Mouse (Mus musculus) MEL (cell line): ENCODE data around the gene Plek. TPM values are rescaled to one million over a fixed set of nuclear protein-coding genes. Genes with fewer than 3 reads are reported as not detected.

Experiments used
- DNase-seq: peaks from one replicate; pipeline ENCODE4 v3.0.0; 2011; ENCODE audit warnings: low read depth, low spot score
- H3K27ac ChIP-seq: 2 replicates; pipeline ENCODE4 v1.5.1; 2012; ENCODE audit warnings: low read depth, mild to moderate bottlenecking, control low read depth, low read length, moderate library complexity; ENCODE audit not compliant: control insufficient read depth
- H3K27me3 ChIP-seq, 2 experiments: fragments of 150-350 bp in 1 of 2; sonication (generic) in 1 of 2; 2 replicates each; pipeline ENCODE4 v1.6.1; 2012; ENCODE audit warnings: low read length in 2 of 2, mild to moderate bottlenecking in 2 of 2, improper control_type of control experiment in 1 of 2, moderate library complexity in 1 of 2; ENCODE audit not compliant: insufficient read depth in 2 of 2, control insufficient read depth in 1 of 2
- H3K36me3 ChIP-seq, 2 experiments: 2 replicates each; pipeline ENCODE4 v1.6.1; 2012 to 2014; ENCODE audit warnings: low read length in 2 of 2, improper control_type of control experiment in 1 of 2, inconsistent platforms in 1 of 2, mild to moderate bottlenecking in 1 of 2; ENCODE audit not compliant: insufficient read depth in 2 of 2, control insufficient read depth in 1 of 2
- H3K4me1 ChIP-seq, 2 experiments: fragments of 150-350 bp in 1 of 2; sonication (generic) in 1 of 2; 2 replicates each; pipeline ENCODE4 v1.6.1; 2012; ENCODE audit warnings: low read length in 2 of 2, improper control_type of control experiment in 1 of 2, mild to moderate bottlenecking in 1 of 2; ENCODE audit not compliant: insufficient read depth in 2 of 2, control insufficient read depth in 1 of 2
- H3K4me3 ChIP-seq, 2 experiments: fragments of 150-350 bp in 1 of 2; sonication (generic) in 1 of 2; 2 replicates each; pipeline ENCODE4 v1.5.1; 2012; ENCODE audit warnings: low read depth in 2 of 2, low read length in 2 of 2, mild to moderate bottlenecking in 2 of 2, moderate library complexity in 2 of 2, control low read depth in 1 of 2, improper control_type of control experiment in 1 of 2; ENCODE audit not compliant: control insufficient read depth in 1 of 2, insufficient read depth in 1 of 2
- H3K79me2 ChIP-seq: 2 replicates; pipeline ENCODE4 v1.6.1; 2012; ENCODE audit warnings: mild to moderate bottlenecking, low read length, moderate library complexity; ENCODE audit not compliant: control insufficient read depth, poor library complexity, insufficient read depth
- H3K9ac ChIP-seq: 2 replicates; pipeline ENCODE4 v1.6.1; 2012; ENCODE audit warnings: low read depth, mild to moderate bottlenecking, control low read depth, low read length, moderate library complexity; ENCODE audit not compliant: control insufficient read depth, poor library complexity, severe bottlenecking
- H3K9me3 ChIP-seq: fragments of 150-350 bp; sonication (generic); replicated peaks from 2 replicates; pipeline ENCODE4 v1.6.1; 2012; ENCODE audit warnings: mild to moderate bottlenecking, low read length, improper control_type of control experiment, moderate library complexity; ENCODE audit not compliant: insufficient read depth
- HCFC1 ChIP-seq: IDR thresholded peaks from 2 replicates; pipeline ENCODE4 v1.6.1; 2012; ENCODE audit warnings: low read depth, mild to moderate bottlenecking, inconsistent platforms, low read length, improper control_type of control experiment, moderate library complexity
- KAT2A ChIP-seq: conservative IDR thresholded peaks from 2 replicates; pipeline ENCODE4 v1.6.1; 2012; ENCODE audit warnings: low read depth, low read length, improper control_type of control experiment, inconsistent platforms
- MAFK ChIP-seq: IDR thresholded peaks from 2 replicates; pipeline ENCODE4 v1.6.1; 2011; ENCODE audit warnings: low read depth, mild to moderate bottlenecking, low read length, improper control_type of control experiment, borderline replicate concordance
- MEF2A ChIP-seq: IDR thresholded peaks from 2 replicates; pipeline ENCODE4 v1.6.1; 2014; ENCODE audit warnings: low read depth, mild to moderate bottlenecking, inconsistent platforms, low read length, improper control_type of control experiment; ENCODE audit not compliant: poor library complexity, insufficient replicate concordance, severe bottlenecking; ENCODE audit errors: extremely low read depth
- MYC ChIP-seq: IDR thresholded peaks from 2 replicates; pipeline ENCODE4 v1.6.1; 2011; ENCODE audit warnings: low read depth, mild to moderate bottlenecking, low read length, improper control_type of control experiment, moderate library complexity
- NELFE ChIP-seq: IDR thresholded peaks from 2 replicates; pipeline ENCODE4 v1.6.1; 2011; ENCODE audit warnings: low read depth, low read length, improper control_type of control experiment
- SIN3A ChIP-seq: IDR thresholded peaks from 2 replicates; pipeline ENCODE4 v1.6.1; 2012; ENCODE audit warnings: low read length, improper control_type of control experiment, inconsistent platforms
- UBTF ChIP-seq: IDR thresholded peaks from 2 replicates; pipeline ENCODE4 v1.6.1; 2012; ENCODE audit warnings: low read depth, mild to moderate bottlenecking, inconsistent platforms, low read length, improper control_type of control experiment, moderate library complexity, borderline replicate concordance; ENCODE audit not compliant: insufficient read depth
- ZKSCAN1 ChIP-seq: IDR thresholded peaks from 2 replicates; pipeline ENCODE4 v1.6.1; 2012; ENCODE audit warnings: low read depth, mild to moderate bottlenecking, inconsistent platforms, low read length, improper control_type of control experiment, moderate library complexity
- ZMIZ1 ChIP-seq: IDR thresholded peaks from 2 replicates; pipeline ENCODE4 v1.6.1; 2012; ENCODE audit warnings: low read depth, mild to moderate bottlenecking, inconsistent platforms, low read length, improper control_type of control experiment, moderate library complexity
- polyA plus RNA-seq, 2 experiments: library from polyadenylated mRNA; stranded (reverse) in 1 of 2; unstranded in 1 of 2; fragments of >175 nt in 1 of 2; fragments of >200 nt in 1 of 2; gene quantifications; 2 replicates each; pipeline versions ENCODE4 v1.2.1 to v1.2.4; 2012; ENCODE audit warnings: low replicate concordance in 2 of 2, low read depth in 1 of 2; ENCODE audit not compliant: insufficient read length in 2 of 2, insufficient read depth in 1 of 2, missing spikeins in 1 of 2
- total RNA-seq: library from RNA; depleted of rRNA; stranded (reverse); fragments of 300-350 nt; gene quantifications from 2 replicates; pipeline ENCODE4 v1.2.3, GENCODE M21; 2012

Gene Plek
- total and polyA plus RNA-seq, 3 experiments, result 51.5 to 357 (median 76.7) TPM

- no peak for TF ChIP-seq MAFK
- H3K27me3 ChIP-seq, result no peaks in the 10 kb centered on the region
- no peak overlapping the region for H3K27ac ChIP-seq
- no peak overlapping the region for H3K4me3 ChIP-seq
- peaks cover 34 to 50% of the 10 kb centered on the region in 2 experiments for H3K36me3 ChIP-seq
- H3K9me3 ChIP-seq, result no peaks in the 10 kb centered on the region
- H3K9ac ChIP-seq, result no peak overlapping the region
- no peak for DNase-seq
- peaks cover 28% of the 10 kb centered on the region for H3K79me2 ChIP-seq
- peaks cover 19 to 21% of the 10 kb centered on the region in 2 experiments for H3K4me1 ChIP-seq
These were observed 55.4 kb downstream of the Plek start for GRCm38 (mm10) chr11:16996818-16997217.

GRCm38 (mm10) chr11:16992880-16993279 lies 59.3 kb downstream of the Plek start:
- Histone ChIP-seq H3K36me3 (peaks cover 9 to 56% of the 10 kb centered on the region in 2 experiments), H3K9ac (no peak overlapping the region), H3K27ac (no peak overlapping the region), H3K27me3 (no peaks in the 10 kb centered on the region), H3K4me1 (peaks cover 0 to 2% of the 10 kb centered on the region in 2 experiments; a peak in 2 of 4 replicates), H3K4me3 (no peak overlapping the region), H3K9me3 (no peaks in the 10 kb centered on the region), H3K79me2 (peaks cover 6% of the 10 kb centered on the region)
- peak; percentile 21 for DNase-seq
- TF ChIP-seq UBTF (no peak), KAT2A (no peak), MEF2A (no peak), MYC (no peak), SIN3A (no peak)

- no peaks in the 10 kb centered on the region for H3K4me1 ChIP-seq
- TF ChIP-seq NELFE (no peak), HCFC1 (no peak), ZMIZ1 (no peak), ZKSCAN1 (no peak)
- H3K79me2 ChIP-seq, result peaks cover under 1% of the 10 kb centered on the region; the same call in 1 of the 2 replicates
- H3K4me3 ChIP-seq, result no peak overlapping the region
- H3K9ac ChIP-seq, result no peak overlapping the region
- DNase-seq, result no peak
- peaks cover 3 to 66% of the 10 kb centered on the region in 2 experiments for H3K36me3 ChIP-seq
- no peak overlapping the region for H3K27ac ChIP-seq
- H3K27me3 ChIP-seq, result no peaks in the 10 kb centered on the region
- H3K9me3 ChIP-seq, result no peaks in the 10 kb centered on the region
These were observed 62.3 kb downstream of the Plek start for GRCm38 (mm10) chr11:16989885-16990284.
